In genomic region chr16:25268276-25268675, GRCm38 (mm10) we compare ENCODE assay signal across 25 mouse cellular contexts. TPM values are rescaled to one million over a fixed set of nuclear protein-coding genes. Genes with fewer than 3 reads are reported as not detected.
DNase-seq lines count a peak whose midpoint lies in the region; ATAC-seq and TF ChIP-seq lines count a peak whose summit lies in the region.
"Had no signal": no experiment of that assay in that cellular context is flagged by ENCODE, and none has a peak within 500 bp of the region (broad histone marks: within the 10 kb centered on the region; RNA-seq: fewer than 3 reads in every experiment).

No protein-coding gene starts in this region.

- TF ChIP-seq EP300 in heart, adult 2 months (IDR thresholded peaks at IDR 0.05; ENCODE audit: insufficient read depth, low read depth, low read length): no peak

- no peaks in the 10 kb centered on the region for H3K36me3 ChIP-seq in embryonic facial prominence, embryonic 14.5 days (ENCODE audit: control insufficient read depth, insufficient read depth, low read length)
- no peaks in the 10 kb centered on the region for H3K36me3 ChIP-seq in embryonic facial prominence, embryonic 10.5 days (replicated peaks)
- no peaks in the 10 kb centered on the region for H3K36me3 ChIP-seq in forebrain, embryonic 15.5 days
- no peaks in the 10 kb centered on the region for H3K36me3 ChIP-seq in forebrain, embryonic 11.5 days (ENCODE audit: control insufficient read depth, insufficient read depth, low read length)
- H3K36me3 ChIP-seq in heart, adult 2 months (ENCODE audit: control insufficient read depth, insufficient read depth, low read length): no peaks in the 10 kb centered on the region
- H3K36me3 ChIP-seq in midbrain, embryonic 10.5 days: no peaks in the 10 kb centered on the region
- H3K36me3 ChIP-seq: embryonic facial prominence, embryonic 13.5 days; forebrain, embryonic 12.5 days had no signal

- WGBS in embryonic facial prominence, embryonic 14.5 days: 55% methylated on average over 4 of the region's 4 CpGs
- WGBS in embryonic facial prominence, embryonic 10.5 days: 76% methylated on average over 4 of the region's 4 CpGs
- WGBS in forebrain, embryonic 15.5 days: 75% methylated on average over 4 of the region's 4 CpGs
- WGBS in forebrain, embryonic 11.5 days: 78% methylated on average over 4 of the region's 4 CpGs
- 36% methylated on average over 4 of the region's 4 CpGs for WGBS in heart, adult 2 months
- WGBS in midbrain, embryonic 10.5 days: 81% methylated on average over 4 of the region's 4 CpGs

- no peaks in the 10 kb centered on the region; the same call in 1 of the 2 replicates for H3K27me3 ChIP-seq in embryonic facial prominence, embryonic 14.5 days (replicated peaks; ENCODE audit: control insufficient read depth, insufficient read depth, low read length)
- H3K27me3 ChIP-seq in embryonic facial prominence, embryonic 10.5 days (replicated peaks; ENCODE audit: low read depth, poor library complexity, severe bottlenecking): 0 out of 2 replicates have a peak, but pooled peaks cover 3% of the 10 kb centered on the region
- no peaks in the 10 kb centered on the region for H3K27me3 ChIP-seq in forebrain, embryonic 15.5 days
- no peaks in the 10 kb centered on the region for H3K27me3 ChIP-seq in forebrain, embryonic 11.5 days (ENCODE audit: control insufficient read depth, insufficient read depth, low read length)
- no peaks in the 10 kb centered on the region for H3K27me3 ChIP-seq in heart, adult 2 months (ENCODE audit: control insufficient read depth, insufficient read depth, low read length)
- no peaks in the 10 kb centered on the region; the same call in 1 of the 2 replicates for H3K27me3 ChIP-seq in midbrain, embryonic 10.5 days (ENCODE audit: low read depth, poor library complexity, severe bottlenecking)

- H3K9ac ChIP-seq in embryonic facial prominence, embryonic 14.5 days (ENCODE audit: low read depth, low read length): no peak overlapping the region
- H3K9ac ChIP-seq in forebrain, embryonic 15.5 days (replicated peaks): no peak overlapping the region
- H3K9ac ChIP-seq in forebrain, embryonic 11.5 days (ENCODE audit: low read length): no peak overlapping the region
- no peak overlapping the region for H3K9ac ChIP-seq in heart, adult 2 months (ENCODE audit: low read depth, low read length)
- H3K9ac ChIP-seq: embryonic facial prominence, embryonic 13.5 days; forebrain, embryonic 12.5 days had no signal

- no peak for TF ChIP-seq CTCF in heart, adult 2 months (IDR thresholded peaks at IDR 0.05)

- ATAC-seq in embryonic facial prominence, embryonic 14.5 days (ENCODE audit: low read depth): no peak
- 0 out of 2 replicates have a peak, but pooled peaks have one; percentile 20 for ATAC-seq in forebrain, embryonic 15.5 days (replicated peaks)
- ATAC-seq in forebrain, embryonic 11.5 days (replicated peaks; ENCODE audit: low FRiP score): no peak
- ATAC-seq: activated CD4-positive, CD25-positive, alpha-beta regulatory T cell, adult 4 months; Patski had no signal

- H3K4me1 ChIP-seq in embryonic facial prominence, embryonic 14.5 days (ENCODE audit: control insufficient read depth, insufficient read depth, low read length): no peaks in the 10 kb centered on the region
- no peaks in the 10 kb centered on the region for H3K4me1 ChIP-seq in embryonic facial prominence, embryonic 10.5 days
- peaks cover 4% of the 10 kb centered on the region; the same call in 1 of the 2 replicates for H3K4me1 ChIP-seq in forebrain, embryonic 15.5 days
- H3K4me1 ChIP-seq in forebrain, embryonic 11.5 days (replicated peaks; ENCODE audit: control insufficient read depth, insufficient read depth, low read length): no peaks in the 10 kb centered on the region
- peaks cover 1% of the 10 kb centered on the region for H3K4me1 ChIP-seq in heart, adult 2 months (ENCODE audit: control insufficient read depth, insufficient read depth, low read length)
- H3K4me1 ChIP-seq in midbrain, embryonic 10.5 days: no peaks in the 10 kb centered on the region
- H3K4me1 ChIP-seq: forebrain, embryonic 12.5 days had no signal

- H3K4me2 ChIP-seq in embryonic facial prominence, embryonic 14.5 days (ENCODE audit: low read depth, low read length): no peak overlapping the region
- no peak overlapping the region for H3K4me2 ChIP-seq in forebrain, embryonic 15.5 days (replicated peaks)
- no peak overlapping the region for H3K4me2 ChIP-seq in forebrain, embryonic 11.5 days (ENCODE audit: low read depth, low read length, severe bottlenecking)
- H3K4me2 ChIP-seq: embryonic facial prominence, embryonic 13.5 days; forebrain, embryonic 12.5 days had no signal

- peak; percentile 41 for DNase-seq in embryonic facial prominence, embryonic 14.5 days (ENCODE audit: low spot score)
- no peak for DNase-seq in embryonic facial prominence, embryonic 10.5 days (ENCODE audit: low spot score)
- no peak for DNase-seq in forebrain, embryonic 11.5 days (ENCODE audit: low spot score)
- DNase-seq in heart, adult 11 months: peak; percentile 1
- no peak for DNase-seq in heart, adult 2 months
- peak; percentile 55 for DNase-seq in 3T3-L1 (ENCODE audit: low read depth, low spot score)
- no peak for DNase-seq in midbrain, embryonic 10.5 days (ENCODE audit: low spot score)
- DNase-seq: adrenal gland, adult 8-10 months; adrenal gland, postnatal 14 days; adrenal gland, postnatal 36 days; cerebellum, adult 11-12 months; cerebellum, adult 2 months; cerebellum, adult 9-10 months; cerebellum, postnatal 10 days; cerebellum, postnatal 25 days had no signal

- no peaks in the 10 kb centered on the region for H3K79me2 ChIP-seq in heart, adult 2 months (replicated peaks; ENCODE audit: control insufficient read depth, insufficient read depth, low read length)

- TF ChIP-seq POLR2A in heart, adult 2 months (IDR thresholded peaks at IDR 0.05; ENCODE audit: insufficient read depth, low read depth, low read length): no peak

- intact Hi-C loops in heart, adult 2 months (cut with DNase I): loop anchor here (10.0 kb wide), 1 partner anchor 353 kb away; no protein-coding TSS in a partner anchor

- no peaks in the 10 kb centered on the region for H3K9me3 ChIP-seq in embryonic facial prominence, embryonic 14.5 days (ENCODE audit: control insufficient read depth, low read length)
- H3K9me3 ChIP-seq in embryonic facial prominence, embryonic 10.5 days: no peaks in the 10 kb centered on the region
- no peaks in the 10 kb centered on the region for H3K9me3 ChIP-seq in forebrain, embryonic 15.5 days
- H3K9me3 ChIP-seq in forebrain, embryonic 11.5 days (ENCODE audit: control insufficient read depth, low read length): no peaks in the 10 kb centered on the region
- H3K9me3 ChIP-seq in midbrain, embryonic 10.5 days (replicated peaks): no peaks in the 10 kb centered on the region
- H3K9me3 ChIP-seq: embryonic facial prominence, embryonic 13.5 days; forebrain, embryonic 12.5 days had no signal

- no peak overlapping the region for H3K4me3 ChIP-seq in embryonic facial prominence, embryonic 14.5 days (ENCODE audit: low read depth, low read length)
- no peak overlapping the region for H3K4me3 ChIP-seq in embryonic facial prominence, embryonic 10.5 days
- H3K4me3 ChIP-seq in forebrain, embryonic 15.5 days: no peak overlapping the region
- H3K4me3 ChIP-seq in forebrain, embryonic 11.5 days (ENCODE audit: low read depth, low read length): no peak overlapping the region
- no peak overlapping the region for H3K4me3 ChIP-seq in heart, adult 2 months
- H3K4me3 ChIP-seq in midbrain, embryonic 10.5 days: no peak overlapping the region
- H3K4me3 ChIP-seq: embryonic facial prominence, embryonic 13.5 days; forebrain, embryonic 12.5 days had no signal

- no peak overlapping the region for H3K27ac ChIP-seq in embryonic facial prominence, embryonic 14.5 days (replicated peaks; ENCODE audit: low read depth, low read length)
- no peak overlapping the region for H3K27ac ChIP-seq in embryonic facial prominence, embryonic 10.5 days (replicated peaks)
- H3K27ac ChIP-seq in forebrain, embryonic 15.5 days (replicated peaks): no peak overlapping the region
- no peak overlapping the region for H3K27ac ChIP-seq in forebrain, embryonic 11.5 days (ENCODE audit: low read depth, low read length)
- no peak overlapping the region for H3K27ac ChIP-seq in heart, adult 2 months
- H3K27ac ChIP-seq in midbrain, embryonic 10.5 days (replicated peaks): no peak overlapping the region
- H3K27ac ChIP-seq: embryonic facial prominence, embryonic 13.5 days; forebrain, embryonic 12.5 days had no signal

RNA-seq across cellular contexts. Expression of gene Tprg, which starts 18.3 kb away (rescaled TPM):
- 2.2 and 3.5 TPM in 2 replicates for polyA plus RNA-seq in embryonic facial prominence, embryonic 14.5 days (2014; fragmentation: Nextera tagmentation; extraction: Ambion mirVana)
- polyA plus RNA-seq in embryonic facial prominence, embryonic 10.5 days (2016; fragmentation: Nextera tagmentation; extraction: Ambion mirVana): 0.14 TPM in 1 of 2 replicates, not detected in the other
- not detected in 2 replicates for polyA plus RNA-seq in forebrain, embryonic 15.5 days (2015; fragmentation: Nextera tagmentation; extraction: Ambion mirVana)
- polyA plus RNA-seq in forebrain, embryonic 11.5 days (2014; fragmentation: Nextera tagmentation; extraction: Ambion mirVana): 0.17 TPM in 1 of 2 replicates, not detected in the other
- total RNA-seq in heart, adult 2 months (2021): not detected
- not detected in 2 replicates for polyA plus RNA-seq in heart, adult 2 months (2012; rRNA removed)
- not detected in 2 replicates for polyA plus RNA-seq in midbrain, embryonic 10.5 days (2016; fragmentation: Nextera tagmentation; extraction: Ambion mirVana)
- total RNA-seq: adrenal gland, adult 18-20 months; adrenal gland, adult 8-10 months; adrenal gland, postnatal 14 days; adrenal gland, postnatal 36 days; ES-E14; MEL had no signal
- polyA plus RNA-seq: activated CD4-positive, CD25-positive, alpha-beta regulatory T cell, adult 4 months; cortical plate, adult 2 months; embryonic facial prominence, embryonic 11.5 days; forebrain, embryonic 12.5 days had no signal

Comparison
In these comparisons a context has a peak if more than half of its experiments do, and no peak if none do; other contexts are left out.
1. DNase-seq: peak in embryonic facial prominence, embryonic 14.5 days (single experiment), heart, adult 11 months (single experiment) and 3T3-L1 (single experiment); none in embryonic facial prominence, embryonic 10.5 days (single experiment), forebrain, embryonic 11.5 days (single experiment), heart, adult 2 months (0 of 2) and midbrain, embryonic 10.5 days (single experiment).